Mouse (Mus musculus): ENCODE measurements around the gene Ap3d1. TPM values are rescaled to one million over a fixed set of nuclear protein-coding genes. Genes with fewer than 3 reads are reported as not detected.

Gene Ap3d1
- polyA plus RNA-seq, 1 experiment: 68.0 TPM

DNA sequence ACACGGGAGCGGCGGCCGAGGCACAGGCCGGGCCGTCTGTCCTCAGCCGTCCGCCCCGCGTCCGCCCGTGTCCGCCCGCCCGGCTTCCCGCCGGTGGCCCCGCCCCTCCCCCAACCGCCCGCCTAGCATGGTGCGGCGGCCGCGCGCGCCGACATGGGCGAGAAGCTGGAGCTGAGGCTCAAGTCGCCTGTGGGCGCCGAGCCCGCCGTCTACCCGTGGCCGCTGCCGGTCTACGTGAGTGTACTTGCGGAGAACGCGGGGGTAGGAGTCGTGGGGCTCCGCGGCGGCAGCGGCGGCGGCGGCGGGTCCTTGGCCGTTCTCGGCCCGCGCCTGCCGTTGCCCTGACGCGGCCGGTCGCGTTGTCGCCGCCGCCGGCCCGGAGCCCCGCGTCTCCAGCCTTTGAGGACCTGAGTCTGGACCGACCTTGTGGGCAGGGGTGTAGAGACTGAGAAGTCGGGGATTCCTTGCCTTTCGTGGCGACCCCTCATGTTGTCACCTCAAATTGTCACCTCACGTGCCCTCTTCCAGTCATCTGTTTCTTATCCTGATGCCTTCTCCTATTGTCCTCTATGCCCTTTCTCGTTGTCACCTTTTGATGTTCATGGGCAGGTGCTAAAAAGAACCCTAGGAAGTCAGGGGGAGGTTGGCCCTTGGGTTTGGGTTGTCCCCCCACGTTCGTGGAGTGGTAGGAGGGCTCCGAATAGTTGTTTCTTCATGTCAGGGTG is 13.4 kb upstream of the Ap3d1 start:
- Histone ChIP-seq H3K79me2 (ENCODE audit: control insufficient read depth, insufficient read depth) (peaks cover 51% of the 10 kb centered on the region), H3ac (ENCODE audit: control insufficient read depth, insufficient read length) (peak overlapping the region; percentile 88), H3K4me3 (peak overlapping the region; percentile 64), H3K36me3 (ENCODE audit: control insufficient read depth, insufficient read depth) (no peaks in the 10 kb centered on the region), H3K4me2 (ENCODE audit: low read depth) (peak overlapping the region; percentile 82), H3K27me3 (ENCODE audit: control insufficient read depth, insufficient read depth, insufficient read length) (no peaks in the 10 kb centered on the region)
- TF ChIP-seq E2F4 (IDR thresholded peaks at IDR 0.05; ENCODE audit: insufficient read depth) (no peak), MAX (IDR thresholded peaks at IDR 0.05; ENCODE audit: low read depth) (no peak), POLR2A (IDR thresholded peaks at IDR 0.05; ENCODE audit: insufficient read length, low read depth) (no peak), SRF (IDR thresholded peaks at IDR 0.05; ENCODE audit: control insufficient read depth, insufficient read length, low read depth) (no peak), REST (IDR thresholded peaks at IDR 0.05; ENCODE audit: insufficient read depth, insufficient read length) (no peak), USF1 (IDR thresholded peaks at IDR 0.05; ENCODE audit: low read depth) (no peak), CEBPB (IDR thresholded peaks at IDR 0.05; ENCODE audit: insufficient read depth, poor library complexity, severe bottlenecking) (no peak), POLR2AphosphoS2 (IDR thresholded peaks at IDR 0.05; ENCODE audit: insufficient read length, low read depth) (no peak), TCF3 (IDR thresholded peaks at IDR 0.05; ENCODE audit: insufficient read length, low read depth) (no peak)

GRCm38 (mm10) chr10:80754594-80755290 is 12.7 kb upstream of the Ap3d1 start, which contains the start of gene Dot1l:
TSS of gene Dot1l (plus strand) at chr10:80755206.
- Histone ChIP-seq H3ac (ENCODE audit: control insufficient read depth, insufficient read length) (peak within 1 kb of the TSS; percentile 88), H3K27me3 (ENCODE audit: control insufficient read depth, insufficient read depth, insufficient read length) (no peaks in the 10 kb centered on the region), H3K4me2 (ENCODE audit: low read depth) (peak within 1 kb of the TSS; percentile 82), H3K36me3 (ENCODE audit: control insufficient read depth, insufficient read depth) (no peaks in the 10 kb centered on the region), H3K79me2 (ENCODE audit: control insufficient read depth, insufficient read depth) (peaks cover 44% of the 10 kb centered on the region), H3K4me3 (peak within 1 kb of the TSS; percentile 64)
- TF ChIP-seq MYOG (IDR thresholded peaks at IDR 0.05; ENCODE audit: control insufficient read depth in 1 of 3, insufficient read depth in 1 of 3, insufficient read length in 2 of 3, low read depth in 2 of 3): peak in 1 of 3 experiments; percentile 57
- TF ChIP-seq MYOD1 (IDR thresholded peaks at IDR 0.05; ENCODE audit: control insufficient read depth in 1 of 3, insufficient read length in 2 of 3, low read depth in 2 of 3): peak in 2 of 3 experiments; percentile 9 to 56
- no peak for TF ChIP-seq MAX (IDR thresholded peaks at IDR 0.05; ENCODE audit: low read depth)
- peak; percentile 71 for TF ChIP-seq POLR2AphosphoS2 (IDR thresholded peaks at IDR 0.05; ENCODE audit: insufficient read length, low read depth)
- no peak for TF ChIP-seq POLR2A (IDR thresholded peaks at IDR 0.05; ENCODE audit: insufficient read length, low read depth)
- TF ChIP-seq E2F4 (IDR thresholded peaks at IDR 0.05; ENCODE audit: insufficient read depth): peak; percentile 20
- no peak for TF ChIP-seq REST (IDR thresholded peaks at IDR 0.05; ENCODE audit: insufficient read depth, insufficient read length)
- TF ChIP-seq USF1 (IDR thresholded peaks at IDR 0.05; ENCODE audit: low read depth): no peak
- TF ChIP-seq SRF (IDR thresholded peaks at IDR 0.05; ENCODE audit: control insufficient read depth, insufficient read length, low read depth): peak; percentile 62
- TF ChIP-seq CEBPB (IDR thresholded peaks at IDR 0.05; ENCODE audit: insufficient read depth, poor library complexity, severe bottlenecking): no peak
- no peak for TF ChIP-seq TCF12 (IDR thresholded peaks at IDR 0.05; ENCODE audit: insufficient read depth, poor library complexity, severe bottlenecking)
- TF ChIP-seq TCF3 (IDR thresholded peaks at IDR 0.05; ENCODE audit: insufficient read length, low read depth): no peak

GRCm38 (mm10) chr10:80752079-80752625 is 10.1 kb upstream of the Ap3d1 start:
- H3ac ChIP-seq (ENCODE audit: control insufficient read depth, insufficient read length): no peak overlapping the region
- H3K4me3 ChIP-seq: peak overlapping the region; percentile 4
- H3K36me3 ChIP-seq (ENCODE audit: control insufficient read depth, insufficient read depth): no peaks in the 10 kb centered on the region
- H3K4me2 ChIP-seq (ENCODE audit: low read depth): peak overlapping the region; percentile 94
- H3K79me2 ChIP-seq (ENCODE audit: control insufficient read depth, insufficient read depth): peaks cover 18% of the 10 kb centered on the region
- TF ChIP-seq MAX (IDR thresholded peaks at IDR 0.05; ENCODE audit: low read depth): no peak
- no peaks in the 10 kb centered on the region for H3K27me3 ChIP-seq (ENCODE audit: control insufficient read depth, insufficient read depth, insufficient read length)

GRCm38 (mm10) chr10:80751188-80751832 is 9.2 kb upstream of the Ap3d1 start:
- peaks cover 9% of the 10 kb centered on the region for H3K79me2 ChIP-seq (ENCODE audit: control insufficient read depth, insufficient read depth)
- peak overlapping the region; percentile 94 for H3K4me2 ChIP-seq (ENCODE audit: low read depth)
- no peaks in the 10 kb centered on the region for H3K36me3 ChIP-seq (ENCODE audit: control insufficient read depth, insufficient read depth)
- H3K4me3 ChIP-seq: peak overlapping the region; percentile 4
- no peaks in the 10 kb centered on the region for H3K27me3 ChIP-seq (ENCODE audit: control insufficient read depth, insufficient read depth, insufficient read length)
- TF ChIP-seq SRF (IDR thresholded peaks at IDR 0.05; ENCODE audit: control insufficient read depth, insufficient read length, low read depth): peak; percentile 41
- peak in 1 of 3 experiments; percentile 11 for TF ChIP-seq MYOG (IDR thresholded peaks at IDR 0.05; ENCODE audit: control insufficient read depth in 1 of 3, insufficient read depth in 1 of 3, insufficient read length in 2 of 3, low read depth in 2 of 3)
- TF ChIP-seq REST (IDR thresholded peaks at IDR 0.05; ENCODE audit: insufficient read depth, insufficient read length): no peak
- H3ac ChIP-seq (ENCODE audit: control insufficient read depth, insufficient read length): no peak overlapping the region

DNA sequence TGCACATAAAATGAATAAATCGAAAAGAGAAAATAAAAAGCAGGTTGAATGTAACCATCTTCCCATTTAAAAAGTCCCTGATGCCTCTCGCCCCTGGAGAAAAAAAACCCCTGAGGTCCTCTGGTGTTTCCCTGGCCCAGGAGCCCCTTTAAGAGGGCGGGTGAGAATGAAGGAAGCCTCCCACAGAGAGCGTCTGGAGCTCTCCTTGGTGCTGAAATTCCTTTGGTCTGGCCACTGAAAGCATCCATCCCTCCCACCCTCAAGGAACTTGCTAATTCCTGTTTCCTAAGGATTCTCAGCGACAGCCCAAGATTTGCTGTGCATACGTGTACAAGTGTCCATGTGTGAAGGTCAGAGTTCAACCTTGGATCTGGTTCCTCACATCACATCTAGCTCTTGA is 6.5 kb upstream of the Ap3d1 start:
- TF ChIP-seq TCF12 (IDR thresholded peaks at IDR 0.05; ENCODE audit: insufficient read depth, poor library complexity, severe bottlenecking) (no peak), CEBPB (IDR thresholded peaks at IDR 0.05; ENCODE audit: insufficient read depth, poor library complexity, severe bottlenecking) (no peak), REST (IDR thresholded peaks at IDR 0.05; ENCODE audit: insufficient read depth, insufficient read length) (peak; percentile 74), POLR2A (IDR thresholded peaks at IDR 0.05; ENCODE audit: insufficient read length, low read depth) (no peak), USF1 (IDR thresholded peaks at IDR 0.05; ENCODE audit: low read depth) (no peak), SRF (IDR thresholded peaks at IDR 0.05; ENCODE audit: control insufficient read depth, insufficient read length, low read depth) (no peak)
- H3K4me2 ChIP-seq (ENCODE audit: low read depth): no peak overlapping the region
- H3ac ChIP-seq (ENCODE audit: control insufficient read depth, insufficient read length): no peak overlapping the region
- no peak overlapping the region for H3K4me3 ChIP-seq
- no peaks in the 10 kb centered on the region for H3K36me3 ChIP-seq (ENCODE audit: control insufficient read depth, insufficient read depth)
- no peaks in the 10 kb centered on the region for H3K79me2 ChIP-seq (ENCODE audit: control insufficient read depth, insufficient read depth)
- H3K27me3 ChIP-seq (ENCODE audit: control insufficient read depth, insufficient read depth, insufficient read length): no peaks in the 10 kb centered on the region

All from myocyte (in vitro differentiated cells).